Mouse (Mus musculus) adrenal gland, adult 10 weeks (tissue): ENCODE results near the gene Sirt6. TPM values are rescaled to one million over a fixed set of nuclear protein-coding genes. Genes with fewer than 3 reads are reported as not detected.

Experiments used
- polyA plus RNA-seq: library from polyadenylated mRNA; stranded (reverse); fragments of 350-450 nt; fragmentation: Illumina TruSeq; extraction: RNeasy Lipid Tissue Mini Kit (QIAGEN cat#74804); gene quantifications from one replicate; pipeline ENCODE4 v1.2.3, GENCODE M21; 2014; ENCODE audit warnings: low read depth, low replicate concordance

The Sirt6 gene
- not detected for polyA plus RNA-seq

GRCm38 (mm10) chr10:81626994-81627835, at the start of gene Sirt6:
TSS of gene Sirt6 (minus strand) at chr10:81627797.

DNA sequence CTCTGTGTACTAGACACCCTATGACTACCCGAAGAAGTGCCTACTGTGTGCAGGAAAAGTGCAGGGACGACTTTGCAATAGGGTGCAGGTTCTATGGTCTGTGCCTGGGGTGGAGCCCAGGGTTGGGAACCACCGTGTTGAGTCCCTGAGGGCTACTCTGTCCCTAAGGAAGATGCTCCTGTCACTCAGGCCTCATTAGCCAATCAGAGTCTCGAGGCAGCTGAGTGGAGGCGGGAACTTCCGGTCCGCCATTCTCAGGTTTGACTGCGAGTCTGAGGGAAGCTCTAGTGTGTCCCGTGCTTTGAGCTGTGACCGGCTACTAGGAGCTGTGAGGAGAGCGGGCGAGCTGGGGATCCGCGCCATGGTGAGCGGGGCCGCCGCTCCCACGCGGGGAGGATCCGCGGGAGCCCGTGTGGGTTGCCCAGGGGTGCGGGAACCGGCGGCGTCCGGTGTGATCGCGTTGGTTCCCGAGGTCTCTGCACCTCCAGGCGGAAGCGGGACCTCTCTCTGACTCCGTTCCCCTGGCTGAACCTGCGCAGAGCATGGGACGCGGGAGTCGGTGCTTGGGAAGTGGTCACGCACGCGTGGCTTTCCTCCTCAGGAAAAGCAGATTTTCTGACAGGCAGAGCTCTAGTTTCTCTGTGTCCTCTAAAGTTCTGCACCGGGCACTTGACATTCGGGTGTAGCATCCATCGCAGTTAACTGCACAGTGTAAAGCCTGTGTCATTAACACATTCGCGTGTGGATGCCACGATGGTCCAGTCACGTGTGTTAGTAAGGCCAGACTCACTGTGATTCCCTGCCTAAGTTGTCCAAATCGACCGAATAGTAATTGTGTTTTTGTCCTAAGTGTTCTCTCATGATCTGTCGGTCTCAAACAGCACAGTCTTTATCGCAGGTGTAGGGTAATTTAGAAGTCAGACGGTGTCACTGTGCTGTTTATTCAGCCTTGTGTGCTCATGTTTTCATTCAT, 21.5 kb upstream of the Sirt6 start, which contains the start of gene Gm10778:
Gm10778 (plus strand) TSS at position 257 of the 973 bp plus-strand sequence.

GRCm38 (mm10) chr10:81628390-81628789, 793 bp upstream of the Sirt6 start, which contains the start of gene Ankrd24:
TSS of gene Ankrd24 (plus strand) at chr10:81628540.

GRCm38 (mm10) chr10:81605974-81606751, 21.4 kb downstream of the Sirt6 start, which contains the start of gene BC025920:
TSS of gene BC025920 (plus strand) at chr10:81606270.

DNA sequence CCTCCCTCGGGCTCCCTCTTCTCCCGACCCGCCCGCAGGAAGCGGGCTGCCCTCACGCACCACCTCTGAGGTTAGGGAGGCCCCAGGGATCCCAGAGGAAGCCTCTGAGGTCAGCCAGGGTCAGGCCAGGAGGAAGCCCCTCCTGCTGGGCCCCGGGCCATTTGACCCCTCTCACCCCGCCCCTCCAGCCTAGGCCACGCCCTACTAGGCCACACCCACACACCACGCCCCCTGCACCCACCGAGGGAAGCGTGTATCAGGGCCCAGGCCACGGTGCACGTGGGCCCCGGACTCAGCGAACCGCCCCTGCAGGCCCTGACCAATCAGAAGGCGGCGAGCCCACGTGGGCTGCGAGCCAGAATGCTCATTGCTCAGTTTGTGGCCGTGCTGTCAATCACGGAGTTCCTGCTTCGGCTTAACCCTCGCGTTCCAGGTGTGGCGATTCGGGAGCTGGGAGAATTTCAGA, 26.8 kb downstream of the Sirt6 start, which contains the start of gene Tle6:
Tle6 (minus strand) TSS at position 336 of the 466 bp plus-strand sequence.

DNA sequence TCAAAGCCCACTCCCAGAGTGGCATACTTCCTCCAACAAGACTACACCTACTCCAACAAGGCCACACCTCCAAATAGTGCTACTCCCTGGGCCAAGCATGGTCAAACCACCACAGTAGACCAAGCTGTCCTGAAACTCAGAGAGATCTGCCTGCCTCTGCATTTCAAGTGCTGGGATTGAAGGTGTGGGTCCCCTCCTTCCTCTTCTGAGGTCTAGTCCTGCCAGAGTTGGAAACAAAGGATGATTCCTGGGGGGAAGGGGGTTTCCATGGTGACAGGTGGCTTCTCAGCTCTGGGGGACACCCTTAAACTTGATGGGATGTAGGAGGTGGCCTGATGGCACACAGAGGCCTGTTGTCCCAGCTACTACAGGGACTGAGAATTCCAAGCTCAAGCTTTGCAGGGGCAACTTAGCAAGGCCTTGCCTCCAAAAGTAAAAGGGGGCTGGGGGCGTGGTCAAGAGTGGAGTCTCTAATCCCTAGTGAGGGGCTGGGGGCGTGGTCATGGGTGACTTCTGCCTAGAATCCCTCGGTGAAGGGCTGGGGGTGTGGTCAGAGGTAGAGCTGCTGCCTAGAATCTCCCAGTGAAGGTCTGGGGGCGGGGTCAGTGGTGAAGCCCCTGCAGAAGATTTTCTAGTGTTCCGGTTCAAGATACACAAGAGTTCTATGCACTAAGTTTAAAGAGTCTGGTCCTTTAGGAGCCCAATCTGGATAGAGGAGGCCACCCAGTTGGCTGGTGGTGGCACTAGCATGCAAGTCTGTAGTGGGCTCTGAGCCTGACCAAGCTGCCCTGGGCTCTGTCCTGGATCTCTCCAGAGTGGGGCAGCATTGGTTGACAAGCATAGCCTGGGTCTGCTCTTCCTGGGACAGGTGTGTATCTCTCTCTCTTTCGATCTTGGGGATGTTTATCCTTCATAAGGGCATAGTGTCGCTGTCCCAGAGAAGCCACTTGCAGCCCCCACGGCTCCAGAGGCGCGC, 53.2 kb downstream of the Sirt6 start, which contains the start of gene Tle2:
Tle2 (plus strand) TSS at position 481 of the 976 bp plus-strand sequence.

Other genes with a start within 250 kb of the Sirt6 start
- gene Fzr1, start 249.3 kb downstream of the Sirt6 start, polyA plus RNA-seq, result 0.35 TPM
- gene Dohh, start 243.4 kb downstream of the Sirt6 start, polyA plus RNA-seq, result not detected
- gene Gm48551, start 243.3 kb downstream of the Sirt6 start, polyA plus RNA-seq, result not detected
- gene Gm48552, start 238.8 kb downstream of the Sirt6 start, polyA plus RNA-seq, result not detected
- gene Smim24, start 234.7 kb downstream of the Sirt6 start, polyA plus RNA-seq, result not detected
- 16.6 TPM for gene Nfic, start 172.2 kb downstream of the Sirt6 start, polyA plus RNA-seq
- gene Celf5, start 145.1 kb downstream of the Sirt6 start, polyA plus RNA-seq, result 0.23 TPM
- not detected for gene Ncln, start 131.4 kb downstream of the Sirt6 start, polyA plus RNA-seq
- not detected for gene S1pr4, start 127.7 kb downstream of the Sirt6 start, polyA plus RNA-seq
- not detected for gene Gna15, start 103.6 kb downstream of the Sirt6 start, polyA plus RNA-seq
- 4.8 TPM for gene Gna11, start 82.6 kb downstream of the Sirt6 start, polyA plus RNA-seq
- 30.2 TPM for gene Aes, start 68.3 kb downstream of the Sirt6 start, polyA plus RNA-seq
- 4.4 TPM for gene Tle2, start 53.2 kb downstream of the Sirt6 start, polyA plus RNA-seq
- gene Tle6, start 26.7 kb downstream of the Sirt6 start, polyA plus RNA-seq, result 2.6 TPM
- gene BC025920, start 21.5 kb downstream of the Sirt6 start, polyA plus RNA-seq, result 1.3 TPM
- 3.0 TPM for gene Ankrd24, start 743 bp upstream of the Sirt6 start, polyA plus RNA-seq
- 14.4 TPM for gene Gm10778, start 21.3 kb upstream of the Sirt6 start, polyA plus RNA-seq
- gene Zfp433, start 77.0 kb upstream of the Sirt6 start, polyA plus RNA-seq, result 30.4 TPM
- 15.6 TPM for gene Gm3055, start 143.4 kb upstream of the Sirt6 start, polyA plus RNA-seq
- gene Gm4767, start 184.4 kb upstream of the Sirt6 start, polyA plus RNA-seq, result 3.4 TPM
- 13.9 TPM for gene Gm32687, start 236.1 kb upstream of the Sirt6 start, polyA plus RNA-seq